In genomic region chr7:49357441-49358165, GRCm38 (mm10) we compare ENCODE assay signal across 30 mouse cellular contexts.
A peak's percentile ranks its signal among the peaks of the same experiment; 100 is the strongest.
DNase-seq lines count a peak whose midpoint lies in the region; ATAC-seq lines count a peak whose summit lies in the region.
"Had no signal": no experiment of that assay in that cellular context is flagged by ENCODE, and none has a peak within 500 bp of the region (broad histone marks: within the 10 kb centered on the region; RNA-seq: fewer than 3 reads in every experiment).

No protein-coding gene starts in this region.

- 61% methylated on average over 18 of the region's 18 CpGs for WGBS in hindbrain, embryonic 14.5 days
- 77% methylated on average over 18 of the region's 18 CpGs for WGBS in hindbrain, embryonic 13.5 days
- 65% methylated on average over 18 of the region's 18 CpGs for WGBS in limb, embryonic 15.5 days
- WGBS in limb, embryonic 10.5 days, result 92% methylated on average over 18 of the region's 18 CpGs

- no peak for DNase-seq in hindbrain, embryonic 14.5 days (ENCODE audit: low spot score)
- no peak for DNase-seq in limb, embryonic 10.5 days (ENCODE audit: low spot score)
- DNase-seq in 3134 (ENCODE audit: extremely low read depth, insufficient read length, low spot score), result peak; percentile 19
- DNase-seq in Muller cell, postnatal 12 days (ENCODE audit: inconsistent ontology term), result peak; percentile 96
- DNase-seq in spleen, adult 18-20 months, result no peak
- DNase-seq in heart, postnatal 4 days, result no peak
- DNase-seq: adrenal gland, postnatal 10 days; B cell, adult 2 months; cerebellum, adult 9-11 months; forebrain, postnatal 0 days; gastrocnemius, postnatal 10 days; heart, postnatal 14 days; kidney, adult 2 months; kidney, postnatal 10 days; layer of hippocampus, postnatal 36 days; liver, embryonic 13.5 days; lung, adult 2 months; lung, postnatal 14 days; retina, postnatal 1 day; right cerebral cortex, postnatal 14 days; thymus, postnatal 25 days had no signal

- ATAC-seq in hindbrain, embryonic 14.5 days (ENCODE audit: low FRiP score), result peak; percentile 16; the same call in 1 of the 2 replicates
- ATAC-seq in hindbrain, embryonic 13.5 days (ENCODE audit: low FRiP score), result no peak
- 0 out of 2 replicates have a peak, but pooled peaks have one; percentile 45 for ATAC-seq in limb, embryonic 15.5 days (ENCODE audit: insufficient number of reproducible peaks, low FRiP score, low TSS enrichment, low read depth)
- ATAC-seq: forebrain, postnatal 0 days; intestine, embryonic 15.5 days; midbrain, embryonic 15.5 days had no signal

- H3K9me3 ChIP-seq in hindbrain, embryonic 14.5 days (ENCODE audit: control insufficient read depth, low read length), result no peaks in the 10 kb centered on the region
- no peaks in the 10 kb centered on the region for H3K9me3 ChIP-seq in hindbrain, embryonic 13.5 days
- no peaks in the 10 kb centered on the region for H3K9me3 ChIP-seq in limb, embryonic 15.5 days
- H3K9me3 ChIP-seq in limb, embryonic 10.5 days (replicated peaks), result no peaks in the 10 kb centered on the region
- H3K9me3 ChIP-seq: hindbrain, embryonic 15.5 days; intestine, embryonic 15.5 days; limb, embryonic 12.5 days; liver, embryonic 13.5 days; midbrain, embryonic 15.5 days; neural tube, embryonic 13.5 days; stomach, embryonic 15.5 days had no signal

- H3K9ac ChIP-seq in hindbrain, embryonic 14.5 days, result no peak overlapping the region
- no peak overlapping the region for H3K9ac ChIP-seq in hindbrain, embryonic 13.5 days
- H3K9ac ChIP-seq in limb, embryonic 15.5 days, result no peak overlapping the region
- H3K9ac ChIP-seq: forebrain, postnatal 0 days; hindbrain, embryonic 15.5 days; intestine, embryonic 15.5 days; limb, embryonic 12.5 days; liver, embryonic 13.5 days; midbrain, embryonic 15.5 days; neural tube, embryonic 13.5 days; stomach, embryonic 15.5 days had no signal

- H3K4me1 ChIP-seq in hindbrain, embryonic 14.5 days (replicated peaks; ENCODE audit: control insufficient read depth, insufficient read depth, low read length), result peaks cover 31% of the 10 kb centered on the region
- peaks cover 57% of the 10 kb centered on the region for H3K4me1 ChIP-seq in hindbrain, embryonic 13.5 days (replicated peaks)
- H3K4me1 ChIP-seq in limb, embryonic 15.5 days, result peaks cover 6% of the 10 kb centered on the region; the same call in 1 of the 2 replicates
- H3K4me1 ChIP-seq in limb, embryonic 10.5 days, result no peaks in the 10 kb centered on the region
- H3K4me1 ChIP-seq: intestine, embryonic 15.5 days; limb, embryonic 12.5 days; liver, embryonic 13.5 days; stomach, embryonic 15.5 days had no signal

- H3K27me3 ChIP-seq in hindbrain, embryonic 14.5 days (ENCODE audit: control insufficient read depth, insufficient read depth, low read length), result no peaks in the 10 kb centered on the region
- H3K27me3 ChIP-seq in hindbrain, embryonic 13.5 days, result no peaks in the 10 kb centered on the region
- no peaks in the 10 kb centered on the region for H3K27me3 ChIP-seq in limb, embryonic 15.5 days
- no peaks in the 10 kb centered on the region for H3K27me3 ChIP-seq in limb, embryonic 10.5 days (ENCODE audit: low read depth, poor library complexity, severe bottlenecking)
- H3K27me3 ChIP-seq: hindbrain, embryonic 15.5 days; intestine, embryonic 15.5 days; limb, embryonic 12.5 days; liver, embryonic 13.5 days; midbrain, embryonic 15.5 days; neural tube, embryonic 13.5 days; stomach, embryonic 15.5 days had no signal

- H3K4me3 ChIP-seq in hindbrain, embryonic 14.5 days (replicated peaks; ENCODE audit: low read length), result no peak overlapping the region
- no peak overlapping the region for H3K4me3 ChIP-seq in hindbrain, embryonic 13.5 days
- H3K4me3 ChIP-seq in limb, embryonic 15.5 days, result no peak overlapping the region
- no peak overlapping the region for H3K4me3 ChIP-seq in limb, embryonic 10.5 days
- H3K4me3 ChIP-seq: erythroblast, embryonic 14.5 days; hindbrain, embryonic 15.5 days; intestine, embryonic 15.5 days; limb, embryonic 12.5 days; liver, embryonic 13.5 days; midbrain, embryonic 15.5 days; neural tube, embryonic 13.5 days; stomach, embryonic 15.5 days had no signal

- H3K27ac ChIP-seq in hindbrain, embryonic 14.5 days, result no peak overlapping the region
- no peak overlapping the region for H3K27ac ChIP-seq in hindbrain, embryonic 13.5 days
- H3K27ac ChIP-seq in limb, embryonic 15.5 days, result no peak overlapping the region
- no peak overlapping the region for H3K27ac ChIP-seq in limb, embryonic 10.5 days
- H3K27ac ChIP-seq: hindbrain, embryonic 15.5 days; intestine, embryonic 15.5 days; limb, embryonic 12.5 days; liver, embryonic 13.5 days; midbrain, embryonic 15.5 days; neural tube, embryonic 13.5 days; stomach, embryonic 15.5 days had no signal

- no peaks in the 10 kb centered on the region for H3K36me3 ChIP-seq in hindbrain, embryonic 14.5 days (replicated peaks; ENCODE audit: control insufficient read depth, insufficient read depth)
- H3K36me3 ChIP-seq in hindbrain, embryonic 13.5 days, result no peaks in the 10 kb centered on the region
- no peaks in the 10 kb centered on the region for H3K36me3 ChIP-seq in limb, embryonic 15.5 days
- H3K36me3 ChIP-seq in limb, embryonic 10.5 days, result no peaks in the 10 kb centered on the region
- H3K36me3 ChIP-seq: hindbrain, embryonic 15.5 days; intestine, embryonic 15.5 days; limb, embryonic 12.5 days; liver, embryonic 13.5 days; midbrain, embryonic 15.5 days; neural tube, embryonic 13.5 days; stomach, embryonic 15.5 days had no signal

- H3K4me2 ChIP-seq in hindbrain, embryonic 14.5 days (replicated peaks), result no peak overlapping the region
- no peak overlapping the region for H3K4me2 ChIP-seq in hindbrain, embryonic 13.5 days
- H3K4me2 ChIP-seq in limb, embryonic 15.5 days, result no peak overlapping the region
- H3K4me2 ChIP-seq: hindbrain, embryonic 15.5 days; intestine, embryonic 15.5 days; limb, embryonic 12.5 days; liver, embryonic 13.5 days; midbrain, embryonic 15.5 days; neural tube, embryonic 13.5 days; stomach, embryonic 15.5 days had no signal

Comparison
In these comparisons a context has a peak if more than half of its experiments do, and no peak if none do; other contexts are left out.
1. DNase-seq: peak in 3134 (single experiment) and Muller cell, postnatal 12 days (single experiment); none in hindbrain, embryonic 14.5 days (single experiment), limb, embryonic 10.5 days (single experiment), spleen, adult 18-20 months (0 of 2) and heart, postnatal 4 days (single experiment).